Mouse (Mus musculus): ENCODE results near the gene Gm49321.

GRCm38 (mm10) chr12:73958830-73959229 lies 21.4 kb downstream of the Gm49321 start:
- no peak for TF ChIP-seq MYOD1 (IDR thresholded peaks at IDR 0.05; ENCODE audit: control insufficient read depth in 1 of 3, insufficient read length in 2 of 3, low read depth in 2 of 3)
- no peak for TF ChIP-seq MAX (IDR thresholded peaks at IDR 0.05; ENCODE audit: low read depth)
- TF ChIP-seq POLR2A (IDR thresholded peaks at IDR 0.05; ENCODE audit: insufficient read length, low read depth): no peak

Measured in myocyte (in vitro differentiated cells).